Mouse (Mus musculus): ENCODE measurements around the gene AL607142.1. TPM values are rescaled to one million over a fixed set of nuclear protein-coding genes. Genes with fewer than 3 reads are reported as not detected.

Gene AL607142.1
- total RNA-seq, 4 experiments from 2014 or later, result not detected

GRCm38 (mm10) chr4:120056451-120056850, 8.3 kb upstream of the AL607142.1 start:
- no peak for DNase-seq (ENCODE audit: low spot score in 2 of 2)

GRCm38 (mm10) chr4:120057529-120057928, 7.3 kb upstream of the AL607142.1 start:
- DNase-seq (ENCODE audit: low spot score in 2 of 2), result no peak

- no peak for DNase-seq (ENCODE audit: low spot score in 2 of 2)
Measured at GRCm38 (mm10) chr4:120058157-120058556, 6.6 kb upstream of the AL607142.1 start.

GRCm38 (mm10) chr4:120058794-120059193, 6.0 kb upstream of the AL607142.1 start:
- DNase-seq (ENCODE audit: low spot score in 2 of 2), result no peak

GRCm38 (mm10) chr4:120061727-120062126, 3.1 kb upstream of the AL607142.1 start:
- DNase-seq (ENCODE audit: low spot score in 2 of 2), result no peak

- DNase-seq (ENCODE audit: low spot score in 2 of 2), result no peak
Measured at GRCm38 (mm10) chr4:120062198-120062597, 2.6 kb upstream of the AL607142.1 start.

- DNase-seq (ENCODE audit: low spot score in 2 of 2), result peak in 1 of 2 experiments; percentile 51
Measured at GRCm38 (mm10) chr4:120062754-120063153, 2.0 kb upstream of the AL607142.1 start.

GRCm38 (mm10) chr4:120063353-120064124, 1.3 kb upstream of the AL607142.1 start:
- no peak for DNase-seq (ENCODE audit: low spot score in 2 of 2)

- no peak for DNase-seq (ENCODE audit: low spot score in 2 of 2)
Measured at GRCm38 (mm10) chr4:120066841-120067591, 2.2 kb downstream of the AL607142.1 start.

GRCm38 (mm10) chr4:120067592-120068235, 2.9 kb downstream of the AL607142.1 start:
- no peak for DNase-seq (ENCODE audit: low spot score in 2 of 2)

- no peak for DNase-seq (ENCODE audit: low spot score in 2 of 2)
Measured at GRCm38 (mm10) chr4:120068883-120069581, 4.2 kb downstream of the AL607142.1 start.

GRCm38 (mm10) chr4:120069582-120069980, 4.8 kb downstream of the AL607142.1 start:
- DNase-seq (ENCODE audit: low spot score in 2 of 2), result no peak

GRCm38 (mm10) chr4:120071411-120071810, 6.6 kb downstream of the AL607142.1 start:
- DNase-seq (ENCODE audit: low spot score in 2 of 2), result no peak

GRCm38 (mm10) chr4:120071842-120072507, 7.2 kb downstream of the AL607142.1 start:
- DNase-seq (ENCODE audit: low spot score in 2 of 2), result no peak

- DNase-seq (ENCODE audit: low spot score in 2 of 2), result peak in 1 of 2 experiments; percentile 65
Measured at GRCm38 (mm10) chr4:120074061-120074460, 9.3 kb downstream of the AL607142.1 start.

GRCm38 (mm10) chr4:120077322-120077721, 12.5 kb downstream of the AL607142.1 start:
- peak in 1 of 2 experiments; percentile 67 for DNase-seq (ENCODE audit: low spot score in 2 of 2)

- DNase-seq (ENCODE audit: low spot score in 2 of 2), result no peak
Measured at GRCm38 (mm10) chr4:120082527-120082926, 17.7 kb downstream of the AL607142.1 start.

GRCm38 (mm10) chr4:120083700-120084099, 18.9 kb downstream of the AL607142.1 start:
- DNase-seq (ENCODE audit: low spot score in 2 of 2), result no peak

- DNase-seq (ENCODE audit: low spot score in 2 of 2), result no peak
Measured at GRCm38 (mm10) chr4:120089536-120089935, 24.7 kb downstream of the AL607142.1 start.

- DNase-seq (ENCODE audit: low spot score in 2 of 2), result no peak
Measured at GRCm38 (mm10) chr4:120091997-120092783, 27.4 kb downstream of the AL607142.1 start.
